Mouse (Mus musculus): Measurements from ENCODE around the gene Mmachc.

DNA sequence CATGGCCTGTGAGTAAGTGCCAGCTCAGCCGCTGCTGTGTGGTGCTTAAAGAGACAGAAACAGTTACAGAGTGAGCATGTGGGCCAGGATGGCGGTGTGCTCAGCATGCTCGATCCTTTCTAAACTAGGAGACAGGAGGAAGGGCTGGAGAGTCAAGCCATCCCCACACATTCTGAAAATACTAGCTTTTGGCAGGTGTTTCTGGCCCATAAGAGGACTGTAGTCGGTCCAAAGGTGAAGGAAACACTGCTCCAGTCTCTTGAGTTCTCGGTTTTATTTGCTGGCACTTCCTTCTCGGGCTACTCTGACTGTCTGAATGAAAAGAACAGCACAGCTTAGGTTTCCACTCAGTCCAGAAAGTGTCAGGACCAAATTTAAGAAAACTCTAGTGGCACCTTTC lies 47.4 kb downstream of the Mmachc start:
- TF ChIP-seq POLR2A (IDR thresholded peaks at IDR 0.05; ENCODE audit: extremely low read depth, insufficient read depth, low read length) (no peak), CTCF (IDR thresholded peaks at IDR 0.05; ENCODE audit: extremely low read depth, insufficient read depth, low read length) (no peak)

Data from cortical plate, adult 2 months (tissue).